Mouse (Mus musculus) erythroblast, embryonic 14.5 days (primary cell): Measurements from ENCODE around the gene Rps28.

Experiments used
- GATA1 ChIP-seq: IDR thresholded peaks from 2 replicates; pipeline ENCODE4 v1.6.1; 2012; ENCODE audit warnings: low read length, inconsistent platforms, mixed read lengths
- TAL1 ChIP-seq: IDR thresholded peaks from 3 replicates; pipeline ENCODE4 v1.6.1; 2012; ENCODE audit warnings: low read length, inconsistent platforms, mixed read lengths

DNA sequence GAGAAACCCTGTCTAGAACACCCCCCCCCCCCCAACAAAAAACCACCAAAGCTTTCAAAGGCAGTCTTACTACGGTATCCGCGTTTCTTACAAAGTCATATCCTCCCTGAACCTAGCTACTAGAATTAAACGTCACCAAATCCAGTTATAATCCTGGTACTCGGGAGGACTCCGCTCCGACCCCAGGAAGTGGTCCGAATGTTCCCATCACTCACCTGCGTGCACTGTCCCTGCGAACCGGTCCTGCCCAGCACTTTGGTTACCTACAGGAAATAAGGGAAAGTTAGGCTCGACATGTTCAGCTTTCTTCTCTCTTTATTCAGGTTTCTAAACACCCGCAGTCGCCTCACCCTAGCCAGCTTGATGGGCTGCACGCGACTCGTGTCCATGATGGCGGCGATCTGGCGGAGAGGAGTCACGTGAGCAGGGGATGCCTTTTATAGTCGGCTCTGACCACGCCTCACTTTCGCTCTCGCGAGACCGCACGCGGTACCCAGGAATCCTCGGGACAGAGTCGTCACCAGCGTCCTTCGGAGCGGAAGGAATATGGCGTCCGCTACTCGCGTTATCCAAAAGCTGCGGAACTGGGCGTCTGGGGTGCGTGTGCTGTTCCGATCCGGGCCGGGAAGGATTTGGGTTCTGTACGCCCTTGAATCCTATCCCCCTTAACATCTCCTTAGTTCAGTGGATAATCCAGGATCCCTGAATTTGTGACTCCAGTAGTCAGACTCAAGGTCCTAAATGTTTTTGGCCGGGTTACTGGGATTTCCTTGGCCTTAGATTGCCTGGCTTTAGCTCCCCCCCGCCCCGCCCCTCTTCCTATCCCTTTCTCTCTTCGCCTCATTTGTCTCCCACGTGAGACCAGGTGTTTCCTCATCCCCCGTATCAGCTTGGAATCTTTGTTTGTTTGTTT, at the start of gene Rps28, which contains the start of gene Ndufa7:
- TF ChIP-seq GATA1 = no peak
- no peak for TF ChIP-seq TAL1
